Mouse (Mus musculus) activated CD4-positive, CD25-positive, alpha-beta regulatory T cell, adult 4 months (primary cell): ENCODE measurements at regions not wholly inside any gene's neighbourhood (a gene's known extent, or its start where the extent isn't known, plus 50 kb on each side); places are given as distances from the start of the nearest gene placed in this dataset.

Experiments used
- ATAC-seq: one replicate; pipeline ENCODE4 v1.8.0; 2017

DNA sequence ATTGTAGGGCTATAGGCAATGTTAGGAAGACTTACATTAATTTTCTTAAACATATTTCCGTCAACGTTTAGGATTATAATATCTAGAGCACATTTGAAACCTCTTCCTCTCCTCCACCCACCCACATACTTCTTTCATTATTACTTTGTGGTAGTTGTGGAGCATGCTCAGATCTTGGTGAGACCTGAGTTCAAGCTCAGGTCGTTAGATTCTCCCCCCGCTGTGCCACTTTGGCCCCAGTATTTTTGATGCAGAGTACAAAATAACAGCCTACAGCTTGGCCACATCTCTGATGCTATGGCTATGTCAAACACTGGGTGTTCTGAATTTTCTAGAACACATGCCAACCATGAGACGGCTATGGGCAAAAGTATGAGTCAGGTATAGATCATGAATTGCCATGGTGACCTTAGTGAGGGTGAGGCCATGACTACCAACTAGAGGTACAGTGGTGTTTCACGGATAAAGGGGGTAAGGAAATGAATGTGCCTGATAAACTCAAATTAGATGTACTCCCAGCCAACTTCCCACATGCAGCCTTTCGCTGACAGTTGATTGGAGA is 68.5 kb upstream of the H2afz start:
- ATAC-seq: peak; percentile 77

DNA sequence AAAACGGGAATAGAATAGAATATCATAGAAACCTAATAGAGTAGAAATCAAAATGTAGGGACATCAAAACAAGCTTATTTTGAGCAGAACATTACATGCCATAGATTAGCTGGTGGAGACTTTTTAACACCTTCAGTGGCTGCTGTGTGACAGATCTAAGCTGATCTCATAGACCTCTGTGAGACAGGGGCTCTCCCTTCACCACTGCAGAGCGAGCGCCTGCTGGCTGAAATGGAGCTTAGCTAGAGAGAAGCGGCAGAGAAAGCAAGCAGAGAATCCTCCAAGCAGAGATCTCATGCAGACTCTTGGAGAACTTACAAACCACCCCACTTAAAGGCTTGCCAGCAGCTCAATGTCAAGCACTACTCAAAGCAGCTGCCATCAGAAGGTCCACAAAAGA is 65.5 kb upstream of the H2afz start:
- peak; percentile 58 for ATAC-seq

DNA sequence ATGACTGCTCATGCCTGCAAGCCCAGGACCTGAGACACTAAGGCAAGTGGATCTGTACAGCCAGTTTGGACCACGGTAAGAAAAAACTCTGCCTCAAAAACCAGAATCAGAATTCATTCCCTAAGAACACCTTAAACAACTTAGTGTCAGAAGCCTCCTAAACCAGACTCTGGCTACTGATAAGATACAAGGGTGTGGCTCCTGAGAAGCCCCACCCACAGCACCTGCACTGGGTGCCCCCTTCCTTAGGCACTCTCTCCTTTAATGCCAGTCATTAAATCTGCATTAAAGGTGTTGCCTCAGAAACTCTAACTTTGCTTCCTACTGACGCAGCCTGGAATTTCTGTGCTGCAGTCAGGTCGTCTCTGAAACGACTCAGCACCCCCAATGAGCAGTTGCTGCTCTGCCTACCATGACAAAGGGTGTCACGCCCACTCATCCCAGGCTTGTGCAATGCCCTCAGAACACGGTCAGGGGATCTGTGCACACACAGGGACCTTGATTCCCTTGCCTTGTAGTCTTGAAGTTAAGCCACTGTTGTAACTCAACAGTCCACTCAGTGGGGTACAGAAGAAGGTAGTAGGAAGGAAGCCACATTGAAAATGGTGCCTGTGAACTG is 62.8 kb upstream of the H2afz start:
- no peak for ATAC-seq

- ATAC-seq: no peak
These were observed 56.9 kb upstream of the H2afz start for GRCm38 (mm10) chr3:137807423-137807822.

DNA sequence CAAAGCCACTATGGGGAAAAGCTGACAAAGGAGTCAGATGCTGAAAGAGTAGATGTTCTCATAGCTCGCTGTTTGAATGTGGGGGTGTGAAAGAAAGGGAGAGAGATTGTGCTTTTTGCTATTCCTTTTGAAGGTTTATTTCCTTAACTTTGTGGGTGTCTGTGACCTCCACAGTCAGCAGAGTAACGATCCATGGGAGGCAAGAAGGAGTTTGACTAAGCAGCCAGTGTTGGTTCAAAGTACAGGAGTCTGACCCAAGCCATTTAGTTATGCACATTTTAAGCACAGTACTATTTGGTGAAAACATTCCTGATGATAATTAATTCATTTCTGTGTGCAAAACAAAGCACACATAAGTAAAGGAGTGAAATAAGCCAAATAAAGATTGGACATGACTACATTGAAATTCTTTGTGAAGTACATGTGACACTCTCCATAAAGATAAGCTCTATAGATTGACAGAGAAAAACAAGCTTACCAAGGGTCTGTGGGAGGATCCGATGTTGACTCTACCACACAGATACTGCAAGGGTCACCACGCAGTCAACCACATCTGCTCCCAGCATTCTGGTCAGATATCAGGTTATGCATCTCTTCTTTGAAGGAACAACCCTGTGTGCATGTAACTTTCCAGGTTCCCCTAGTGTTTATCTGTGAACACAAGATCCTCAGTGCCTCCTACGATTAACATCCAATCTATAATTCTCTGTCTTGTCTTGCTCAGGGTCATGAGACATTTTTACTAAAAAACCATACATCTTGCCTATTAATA is 56.2 kb upstream of the H2afz start:
- ATAC-seq: no peak

DNA sequence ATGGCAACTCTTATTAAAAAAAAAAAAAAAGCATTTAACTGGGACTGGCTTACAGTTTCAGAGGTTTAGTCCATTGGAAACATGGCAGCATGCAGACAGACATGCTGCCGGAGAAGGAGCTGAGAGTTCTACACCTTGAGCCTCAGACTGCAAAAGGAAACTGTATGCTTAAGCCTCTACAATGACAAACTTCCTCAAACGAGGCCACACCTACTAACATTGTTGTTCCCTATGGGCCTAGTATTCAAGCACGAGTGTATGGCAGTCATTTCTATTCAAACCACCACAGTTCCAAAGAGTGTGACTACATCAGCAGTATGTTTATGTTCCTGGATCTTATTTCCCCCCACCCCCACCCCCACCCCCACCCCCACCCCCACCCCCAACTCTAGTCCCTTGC is 54.2 kb upstream of the H2afz start:
- ATAC-seq: peak; percentile 75
